Mouse (Mus musculus) macrophage (primary cell): ENCODE measurements around the gene Sec11a. TPM values are rescaled to one million over a fixed set of nuclear protein-coding genes. Genes with fewer than 3 reads are reported as not detected.

Experiments used
- H3K27ac ChIP-seq: fragments of 350-480 bp; formaldehyde crosslinking; 2 replicates; pipeline ENCODE4 v1.9.0; 2021
- H3K36me3 ChIP-seq: fragments of 350-480 bp; formaldehyde crosslinking; 2 replicates; pipeline ENCODE4 v1.9.0; 2021; ENCODE audit errors: inconsistent target
- H3K4me3 ChIP-seq: fragments of 350-480 bp; formaldehyde crosslinking; 2 replicates; pipeline ENCODE4 v1.9.0; 2021; ENCODE audit errors: inconsistent target
- H3K79me2 ChIP-seq: fragments of 350-480 bp; formaldehyde crosslinking; 2 replicates; pipeline ENCODE4 v1.9.0; 2021; ENCODE audit errors: inconsistent target
- whole genome bisulfite sequencing: methylation state at CpG from one replicate; pipeline ENCODE4 v1.1.7; 2026; ENCODE audit warnings: inconsistent platforms; ENCODE audit not compliant: missing documents; 5-methylcytosine and 5-hydroxymethylcytosine counted together
- polyA plus RNA-seq: library from polyadenylated mRNA; stranded (reverse); fragments of 250-400 nt; gene quantifications from 3 replicates; pipeline ENCODE4 v1.2.4, GENCODE M21; 2018; ENCODE audit warnings: inconsistent platforms

The Sec11a gene
- polyA plus RNA-seq, 1 experiment from 2014 or later: 75.1 TPM

GRCm38 (mm10) chr7:80865521-80865920, 82.1 kb downstream of the Sec11a start:
- Histone ChIP-seq H3K4me3 (no peak overlapping the region), H3K27ac (no peak overlapping the region), H3K79me2 (no peaks in the 10 kb centered on the region), H3K36me3 (no peaks in the 10 kb centered on the region)
- WGBS: 59% methylated on average over 7 of the region's 7 CpGs

DNA sequence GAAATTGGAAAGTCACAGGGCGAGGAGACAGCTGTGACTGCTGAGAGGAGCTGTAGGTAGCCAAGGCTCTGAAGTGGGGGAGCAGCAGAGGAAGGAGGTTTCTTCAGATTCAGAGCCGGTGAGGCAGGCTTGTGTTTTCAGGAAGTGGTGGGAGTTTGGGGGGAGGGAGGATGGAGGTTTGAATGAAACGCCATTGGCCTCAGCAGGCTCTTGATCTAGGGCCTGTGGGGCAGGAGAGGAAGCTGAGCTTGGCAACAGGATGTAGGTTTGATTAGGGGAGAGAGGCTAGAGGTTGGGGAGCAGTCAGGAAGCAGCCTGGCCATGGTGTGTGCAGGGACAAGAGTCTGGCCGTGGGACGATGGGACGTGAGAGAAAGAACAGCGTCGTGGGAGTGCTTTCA, 82.7 kb downstream of the Sec11a start:
- Histone ChIP-seq H3K36me3 (no peaks in the 10 kb centered on the region), H3K4me3 (no peak overlapping the region), H3K79me2 (no peaks in the 10 kb centered on the region), H3K27ac (no peak overlapping the region)
- whole genome bisulfite sequencing: 15% methylated on average over 8 of the region's 8 CpGs

GRCm38 (mm10) chr7:80864151-80864550, 83.4 kb downstream of the Sec11a start:
- WGBS: 43% methylated on average over 1 of the region's 1 CpGs
- Histone ChIP-seq H3K4me3 (no peak overlapping the region), H3K36me3 (no peaks in the 10 kb centered on the region), H3K79me2 (no peaks in the 10 kb centered on the region), H3K27ac (no peak overlapping the region)

GRCm38 (mm10) chr7:80863520-80863919, 84.1 kb downstream of the Sec11a start:
- 59% methylated on average over 4 of the region's 5 CpGs for WGBS
- Histone ChIP-seq H3K27ac (no peak overlapping the region), H3K79me2 (no peaks in the 10 kb centered on the region), H3K36me3 (no peaks in the 10 kb centered on the region), H3K4me3 (no peak overlapping the region)

- Histone ChIP-seq H3K79me2 (no peaks in the 10 kb centered on the region), H3K4me3 (no peak overlapping the region), H3K36me3 (no peaks in the 10 kb centered on the region), H3K27ac (no peak overlapping the region)
- 59% methylated on average over 2 of the region's 2 CpGs for WGBS
These were observed 85.1 kb downstream of the Sec11a start for GRCm38 (mm10) chr7:80862475-80862874.

DNA sequence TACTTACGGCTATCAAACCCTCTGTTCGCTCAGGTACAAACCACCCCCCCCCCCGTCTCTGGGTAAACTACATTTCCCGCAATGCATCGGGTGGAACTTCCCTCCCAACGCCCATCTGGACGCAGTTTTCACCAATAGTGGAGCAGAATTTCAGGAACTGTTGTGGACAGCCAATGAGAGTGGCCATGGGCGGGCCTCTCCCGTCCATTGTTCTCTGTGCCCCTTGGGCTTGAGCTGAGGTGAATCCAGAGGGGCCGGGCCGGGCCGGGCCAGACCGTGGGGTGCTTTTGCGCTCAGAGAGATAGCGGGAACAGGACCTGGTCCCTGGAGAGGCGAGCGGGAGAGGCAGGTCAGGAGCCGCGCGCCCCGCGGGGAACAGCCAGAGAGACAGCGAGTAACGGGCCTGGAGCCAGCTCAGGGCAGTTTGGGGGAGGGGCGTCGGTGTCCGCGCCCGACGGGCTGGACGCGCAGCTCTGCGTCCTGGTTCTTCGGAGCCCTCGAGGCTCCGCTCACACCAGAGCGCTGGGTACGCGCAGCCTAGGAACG, 86.8 kb downstream of the Sec11a start, which contains the start of gene Zscan2:
Gene Zscan2 (plus strand): TSS at position 192 of the 546 bp plus-strand sequence.
- Histone ChIP-seq H3K79me2 (no peaks in the 10 kb centered on the region), H3K4me3 (peak within 1 kb of the TSS; percentile 60), H3K27ac (no peak within 1 kb of the TSS), H3K36me3 (no peaks in the 10 kb centered on the region)
- under 1% methylated on average over 39 of the region's 40 CpGs for WGBS

GRCm38 (mm10) chr7:80860227-80860626, 87.4 kb downstream of the Sec11a start:
- Histone ChIP-seq H3K27ac (no peak overlapping the region), H3K4me3 (peak overlapping the region; percentile 60), H3K36me3 (no peaks in the 10 kb centered on the region), H3K79me2 (no peaks in the 10 kb centered on the region)
- 2% methylated on average over 13 of the region's 13 CpGs for WGBS

DNA sequence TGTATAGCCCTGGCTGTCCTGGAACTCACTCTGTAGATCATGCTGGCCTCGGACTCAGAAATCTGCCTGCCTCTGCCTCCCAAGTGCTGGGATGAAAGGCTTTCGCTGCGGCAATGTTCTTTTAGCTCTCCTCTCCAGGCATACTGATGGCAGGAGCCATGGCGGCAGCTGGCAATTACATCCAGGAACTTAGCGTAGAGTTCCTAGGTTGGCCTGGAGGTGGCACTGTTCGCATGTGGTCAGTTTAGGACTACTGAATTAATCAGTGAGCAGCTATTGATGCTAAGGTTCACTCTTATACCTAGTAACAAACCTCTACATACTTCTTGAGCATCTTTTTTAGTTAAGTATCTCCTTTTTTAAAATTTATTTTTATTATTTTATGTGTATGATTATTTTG, 90.4 kb downstream of the Sec11a start:
- H3K79me2 ChIP-seq: no peaks in the 10 kb centered on the region
- WGBS: 10% methylated on average over 6 of the region's 6 CpGs
- no peak overlapping the region for H3K4me3 ChIP-seq
- H3K36me3 ChIP-seq: no peaks in the 10 kb centered on the region
- H3K27ac ChIP-seq: no peak overlapping the region

DNA sequence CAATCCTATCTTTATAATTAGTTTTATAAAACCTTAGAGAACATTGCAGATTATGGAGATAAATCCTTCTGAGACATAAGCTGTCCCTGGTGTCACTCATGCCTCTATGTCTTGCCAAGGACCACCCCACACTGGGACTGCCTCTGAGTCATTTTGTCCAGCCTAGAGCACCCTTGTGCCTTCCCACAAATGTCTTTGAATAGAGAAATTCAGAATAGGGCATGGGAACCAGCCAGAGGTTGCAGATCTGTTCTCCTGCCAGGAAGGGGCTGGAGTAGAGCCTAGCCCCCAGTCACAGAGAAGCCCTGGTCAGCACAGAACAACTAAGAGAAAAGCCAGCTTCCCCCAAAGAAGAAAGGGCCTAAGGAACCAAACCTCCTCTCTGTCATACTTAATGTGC, 92.3 kb downstream of the Sec11a start:
- H3K27ac ChIP-seq: no peak overlapping the region
- H3K79me2 ChIP-seq: no peaks in the 10 kb centered on the region
- H3K36me3 ChIP-seq: no peaks in the 10 kb centered on the region
- no peak overlapping the region for H3K4me3 ChIP-seq

Other genes with a start within 250 kb of the Sec11a start
- 294 to 476 TPM (median 316 TPM) in 3 replicates for gene Iqgap1, start 121.8 kb downstream of the Sec11a start, polyA plus RNA-seq
- gene Zscan2, start 86.9 kb downstream of the Sec11a start, polyA plus RNA-seq: 1.9 to 4.8 TPM (median 2.1 TPM) in 3 replicates
- 4.5 to 12.1 TPM (median 8.8 TPM) in 3 replicates for gene Wdr73, start 46.5 kb downstream of the Sec11a start, polyA plus RNA-seq
- 0.94 to 1.9 TPM in 2 of 3 replicates, not detected in the other for gene Nmb, start 42.7 kb downstream of the Sec11a start, polyA plus RNA-seq
- gene Zfp592, start 45.9 kb upstream of the Sec11a start, polyA plus RNA-seq: 14.6 to 15.0 TPM (median 15.0 TPM) in 3 replicates
- 0.03 to 0.06 TPM in 2 of 3 replicates, not detected in the other for gene Alpk3, start 109.8 kb upstream of the Sec11a start, polyA plus RNA-seq
- not detected in 3 replicates for gene Slc28a1, start 167.0 kb upstream of the Sec11a start, polyA plus RNA-seq